13 mouse cellular contexts compared by ENCODE assay signal in the genomic region with DNA sequence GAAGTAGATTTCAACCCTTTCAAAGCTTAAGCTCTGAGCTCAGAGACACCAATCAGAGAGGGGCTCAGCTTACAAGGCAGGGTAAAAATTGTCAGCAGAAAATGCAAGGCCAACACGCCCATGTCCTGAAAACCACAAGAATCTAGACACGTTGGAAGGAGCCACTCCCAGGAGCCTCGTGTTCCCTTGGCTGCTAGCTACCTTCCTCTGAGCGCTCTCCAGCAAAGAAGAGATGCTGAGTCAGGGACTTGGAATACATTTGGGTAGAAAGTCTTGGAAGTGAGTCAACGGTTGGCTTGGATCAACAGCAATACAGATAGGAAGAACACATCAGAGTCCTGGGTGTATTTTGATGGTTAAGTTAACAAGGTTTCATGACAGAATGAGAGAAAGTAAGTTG.
DNase-seq lines count a peak whose midpoint lies in the region; ATAC-seq lines count a peak whose summit lies in the region.
"Had no signal": no experiment of that assay in that cellular context is flagged by ENCODE, and none has a peak within 500 bp of the region (broad histone marks: within the 10 kb centered on the region; RNA-seq: fewer than 3 reads in every experiment).

No protein-coding gene starts in this region.

- no peak overlapping the region for H3K9ac ChIP-seq in intestine, embryonic 15.5 days
- H3K9ac ChIP-seq in heart, embryonic 11.5 days (ENCODE audit: low read depth, low read length) = no peak overlapping the region

- intact Hi-C loops in heart, postnatal 10 days (cut with DNase I) = no loop called here

- no peaks in the 10 kb centered on the region for H3K36me3 ChIP-seq in intestine, embryonic 15.5 days
- no peaks in the 10 kb centered on the region for H3K36me3 ChIP-seq in heart, embryonic 11.5 days (ENCODE audit: control insufficient read depth, insufficient read depth, low read length)
- H3K36me3 ChIP-seq: G1E had no signal

- H3K4me2 ChIP-seq in intestine, embryonic 15.5 days (replicated peaks) = no peak overlapping the region
- no peak overlapping the region for H3K4me2 ChIP-seq in heart, embryonic 11.5 days

- no peaks in the 10 kb centered on the region for H3K4me1 ChIP-seq in intestine, embryonic 15.5 days (replicated peaks)
- H3K4me1 ChIP-seq in heart, embryonic 11.5 days (ENCODE audit: control insufficient read depth, insufficient read depth, low read length) = no peaks in the 10 kb centered on the region

- DNase-seq in heart, postnatal 10 days = peak; percentile 13
- DNase-seq in heart, adult 8-10 months (ENCODE audit: low spot score) = no peak
- peak; percentile 98 for DNase-seq in 3T3-L1 (ENCODE audit: low read depth, low spot score)
- peak; percentile 95 for DNase-seq in NIH3T3 (ENCODE audit: low read depth)
- DNase-seq in gastrocnemius, postnatal 25 days = peak; percentile 43
- DNase-seq in thymus, adult 18-20 months = no peak
- DNase-seq: kidney, adult 11 months; liver; right cerebral cortex, postnatal 25 days; thymus, adult 2 months had no signal

- WGBS in intestine, embryonic 15.5 days = 63% methylated on average over 5 of the region's 5 CpGs
- WGBS in heart, embryonic 11.5 days (ENCODE audit: insufficient replicate concordance) = 67% methylated on average over 5 of the region's 5 CpGs

- H3K27me3 ChIP-seq in intestine, embryonic 15.5 days (replicated peaks) = no peaks in the 10 kb centered on the region
- no peaks in the 10 kb centered on the region for H3K27me3 ChIP-seq in heart, embryonic 11.5 days (ENCODE audit: control insufficient read depth, insufficient read depth, low read length)

- ATAC-seq in intestine, embryonic 15.5 days = no peak
- ATAC-seq in heart, embryonic 11.5 days (replicated peaks; ENCODE audit: insufficient number of reproducible peaks, low FRiP score, low TSS enrichment) = no peak

- H3K9me3 ChIP-seq in intestine, embryonic 15.5 days = no peaks in the 10 kb centered on the region
- no peaks in the 10 kb centered on the region for H3K9me3 ChIP-seq in heart, embryonic 11.5 days (replicated peaks; ENCODE audit: control insufficient read depth, low read length)

- no peak overlapping the region for H3K27ac ChIP-seq in intestine, embryonic 15.5 days
- no peak overlapping the region for H3K27ac ChIP-seq in heart, embryonic 11.5 days (ENCODE audit: low read depth, low read length)

- H3K4me3 ChIP-seq in intestine, embryonic 15.5 days (replicated peaks) = no peak overlapping the region
- H3K4me3 ChIP-seq in heart, embryonic 11.5 days (ENCODE audit: low read depth, low read length) = no peak overlapping the region

Comparison
In these comparisons a context has a peak if more than half of its experiments do, and no peak if none do; other contexts are left out.
1. DNase-seq: peak in heart, postnatal 10 days (2 of 2), 3T3-L1 (single experiment), NIH3T3 (single experiment) and gastrocnemius, postnatal 25 days (single experiment); none in heart, adult 8-10 months (single experiment) and thymus, adult 18-20 months (0 of 2).